Mouse (Mus musculus): ENCODE measurements around the gene Itprid1. TPM values are rescaled to one million over a fixed set of nuclear protein-coding genes. Genes with fewer than 3 reads are reported as not detected.
A peak's percentile ranks its signal among the peaks of the same experiment; 100 is the strongest.

Itprid1 gene
- polyA plus RNA-seq, 1 experiment from 2014 or later, result 0.22 TPM

DNA sequence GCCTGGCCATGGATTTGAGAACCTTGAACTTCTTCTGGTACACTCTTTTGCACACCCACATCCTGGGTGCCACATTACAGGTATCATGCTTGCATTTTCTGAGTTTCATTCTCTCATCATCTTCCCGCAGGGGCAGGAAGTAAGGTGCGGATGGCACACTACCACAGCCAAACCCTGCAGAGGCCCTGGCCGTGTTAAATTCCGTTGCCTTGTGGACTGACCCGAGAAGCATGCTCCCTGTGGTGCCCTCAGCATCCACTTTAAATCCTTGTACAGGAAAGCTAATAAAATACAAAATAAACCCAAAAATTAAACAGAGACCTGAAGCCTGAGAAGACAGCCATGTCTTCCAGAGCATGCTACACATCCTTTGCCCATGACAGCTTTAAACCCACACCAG lies 82.5 kb downstream of the Itprid1 start:
- Histone ChIP-seq H3K4me1 (0 out of 2 replicates have a peak, but pooled peaks cover 4% of the 10 kb centered on the region), H3K27me3 (no peaks in the 10 kb centered on the region), H3K9me3 (no peaks in the 10 kb centered on the region), H3K4me2 (replicated peaks) (no peak overlapping the region), H3K36me3 (no peaks in the 10 kb centered on the region), H3K9ac (no peak overlapping the region), H3K27ac (no peak overlapping the region), H3K4me3 (no peak overlapping the region)
- no peak for ATAC-seq (ENCODE audit: low FRiP score, low read depth)
- 63% methylated on average over 5 of the region's 5 CpGs for WGBS

- Histone ChIP-seq H3K9me3 (no peaks in the 10 kb centered on the region), H3K4me2 (replicated peaks) (no peak overlapping the region), H3K4me3 (no peak overlapping the region), H3K4me1 (0 out of 2 replicates have a peak, but pooled peaks cover 4% of the 10 kb centered on the region), H3K36me3 (no peaks in the 10 kb centered on the region), H3K27me3 (no peaks in the 10 kb centered on the region), H3K9ac (no peak overlapping the region), H3K27ac (no peak overlapping the region)
- no peak for ATAC-seq (ENCODE audit: low FRiP score, low read depth)
- WGBS, result 49% methylated on average over 3 of the region's 3 CpGs
Measured at GRCm38 (mm10) chr6:55920282-55920720, 83.6 kb downstream of the Itprid1 start.

GRCm38 (mm10) chr6:55920866-55921630 lies 84.4 kb downstream of the Itprid1 start:
- 60% methylated on average over 4 of the region's 4 CpGs for WGBS
- Histone ChIP-seq H3K9ac (no peak overlapping the region), H3K9me3 (no peaks in the 10 kb centered on the region), H3K4me1 (0 out of 2 replicates have a peak, but pooled peaks cover 4% of the 10 kb centered on the region), H3K27me3 (no peaks in the 10 kb centered on the region), H3K4me3 (no peak overlapping the region), H3K27ac (no peak overlapping the region), H3K4me2 (replicated peaks) (no peak overlapping the region), H3K36me3 (no peaks in the 10 kb centered on the region)
- ATAC-seq (ENCODE audit: low FRiP score, low read depth), result no peak

- ATAC-seq (ENCODE audit: low FRiP score, low read depth), result no peak
- WGBS, result 91% methylated on average over 1 of the region's 1 CpGs
- H3K4me1 ChIP-seq, result no peaks in the 10 kb centered on the region
- no peaks in the 10 kb centered on the region for H3K27me3 ChIP-seq
- no peaks in the 10 kb centered on the region for H3K9me3 ChIP-seq
- H3K4me2 ChIP-seq (replicated peaks), result no peak overlapping the region
- no peak overlapping the region for H3K4me3 ChIP-seq
- no peak overlapping the region for H3K9ac ChIP-seq
- H3K27ac ChIP-seq, result no peak overlapping the region
- H3K36me3 ChIP-seq, result no peaks in the 10 kb centered on the region
Measured at GRCm38 (mm10) chr6:55944709-55945108, 108.0 kb downstream of the Itprid1 start.

- no peak overlapping the region for H3K27ac ChIP-seq
Measured at GRCm38 (mm10) chr6:55950345-55951110, 113.8 kb downstream of the Itprid1 start.

GRCm38 (mm10) chr6:55972998-55973397 lies 136.3 kb downstream of the Itprid1 start:
- H3K27ac ChIP-seq, result no peak overlapping the region
- 0 out of 2 replicates have a peak, but pooled peaks have one; percentile 51 for ATAC-seq (ENCODE audit: low FRiP score, low read depth)
- no peak overlapping the region for H3K4me3 ChIP-seq
- H3K36me3 ChIP-seq, result no peaks in the 10 kb centered on the region
- H3K27me3 ChIP-seq, result no peaks in the 10 kb centered on the region
- no peak overlapping the region for H3K4me2 ChIP-seq (replicated peaks)
- no peaks in the 10 kb centered on the region for H3K9me3 ChIP-seq
- peaks cover 11% of the 10 kb centered on the region for H3K4me1 ChIP-seq
- no peak overlapping the region for H3K9ac ChIP-seq

More at GRCm38 (mm10) chr6:55950345-55951110, 113.8 kb downstream of the Itprid1 start:
- Histone ChIP-seq H3K4me1 (no peaks in the 10 kb centered on the region), H3K9ac (no peak overlapping the region), H3K36me3 (no peaks in the 10 kb centered on the region), H3K4me3 (no peak overlapping the region), H3K9me3 (no peaks in the 10 kb centered on the region), H3K4me2 (replicated peaks) (no peak overlapping the region), H3K27me3 (no peaks in the 10 kb centered on the region)
- 72% methylated on average over 8 of the region's 8 CpGs for WGBS
- no peak for ATAC-seq (ENCODE audit: low FRiP score, low read depth)

DNA sequence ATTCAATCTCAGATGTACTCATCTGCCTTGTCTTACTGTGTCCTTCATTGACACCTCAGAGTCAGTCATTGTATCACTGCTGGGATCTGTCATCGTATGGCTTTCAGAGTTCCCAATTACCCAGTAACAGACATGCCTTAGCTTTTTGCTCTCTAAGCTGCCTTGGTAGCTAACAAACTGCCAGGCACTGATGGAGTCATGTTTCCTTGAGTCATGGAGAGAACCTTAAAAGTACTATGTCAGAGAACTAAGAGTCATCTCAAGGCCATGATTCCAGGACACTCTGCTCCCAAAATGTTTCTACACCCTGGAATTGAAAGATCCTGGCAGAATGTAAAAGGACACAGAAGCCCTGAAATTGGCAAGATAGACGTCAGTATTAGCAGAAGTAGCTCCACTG lies 143.1 kb downstream of the Itprid1 start:
- no peak for ATAC-seq (ENCODE audit: low FRiP score, low read depth)
- Histone ChIP-seq H3K9me3 (no peaks in the 10 kb centered on the region), H3K4me2 (replicated peaks) (no peak overlapping the region), H3K27me3 (no peaks in the 10 kb centered on the region), H3K27ac (no peak overlapping the region), H3K9ac (no peak overlapping the region), H3K4me1 (peaks cover 11% of the 10 kb centered on the region), H3K4me3 (no peak overlapping the region), H3K36me3 (no peaks in the 10 kb centered on the region)
- 70% methylated on average over 2 of the region's 2 CpGs for WGBS

- Histone ChIP-seq H3K36me3 (no peaks in the 10 kb centered on the region), H3K4me1 (0 out of 2 replicates have a peak, but pooled peaks cover 3% of the 10 kb centered on the region), H3K4me2 (replicated peaks) (no peak overlapping the region), H3K9ac (no peak overlapping the region), H3K9me3 (no peaks in the 10 kb centered on the region), H3K27ac (no peak overlapping the region), H3K27me3 (no peaks in the 10 kb centered on the region), H3K4me3 (no peak overlapping the region)
- ATAC-seq (ENCODE audit: low FRiP score, low read depth), result no peak
- 83% methylated on average over 4 of the region's 4 CpGs for WGBS
Measured at GRCm38 (mm10) chr6:56008711-56009110, 172.0 kb downstream of the Itprid1 start.

DNA sequence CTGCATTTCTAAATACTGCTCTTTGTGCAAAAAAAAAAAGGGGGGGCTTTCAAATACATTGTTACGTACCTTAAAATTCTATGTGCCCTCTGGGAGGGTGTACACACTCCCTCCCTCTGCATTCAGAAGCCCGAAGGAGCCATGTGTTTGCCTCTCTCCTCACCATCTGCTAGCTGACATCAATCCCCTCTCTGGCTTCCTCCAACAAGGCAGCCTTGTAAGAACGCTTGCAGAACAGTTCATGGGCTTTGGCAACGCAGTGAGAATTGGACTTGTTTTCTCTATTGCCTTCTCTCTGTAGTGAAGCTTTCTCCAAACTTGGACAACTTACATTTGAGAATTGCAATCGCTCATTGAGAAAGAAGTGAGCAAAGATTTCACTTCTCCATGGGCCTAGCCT lies 175.7 kb downstream of the Itprid1 start:
- Histone ChIP-seq H3K4me1 (0 out of 2 replicates have a peak, but pooled peaks cover 5% of the 10 kb centered on the region), H3K27ac (no peak overlapping the region), H3K9me3 (no peaks in the 10 kb centered on the region), H3K4me2 (replicated peaks) (no peak overlapping the region), H3K4me3 (no peak overlapping the region), H3K9ac (no peak overlapping the region), H3K36me3 (no peaks in the 10 kb centered on the region), H3K27me3 (no peaks in the 10 kb centered on the region)
- WGBS, result 43% methylated on average over 5 of the region's 5 CpGs
- ATAC-seq (ENCODE audit: low FRiP score, low read depth), result no peak

DNA sequence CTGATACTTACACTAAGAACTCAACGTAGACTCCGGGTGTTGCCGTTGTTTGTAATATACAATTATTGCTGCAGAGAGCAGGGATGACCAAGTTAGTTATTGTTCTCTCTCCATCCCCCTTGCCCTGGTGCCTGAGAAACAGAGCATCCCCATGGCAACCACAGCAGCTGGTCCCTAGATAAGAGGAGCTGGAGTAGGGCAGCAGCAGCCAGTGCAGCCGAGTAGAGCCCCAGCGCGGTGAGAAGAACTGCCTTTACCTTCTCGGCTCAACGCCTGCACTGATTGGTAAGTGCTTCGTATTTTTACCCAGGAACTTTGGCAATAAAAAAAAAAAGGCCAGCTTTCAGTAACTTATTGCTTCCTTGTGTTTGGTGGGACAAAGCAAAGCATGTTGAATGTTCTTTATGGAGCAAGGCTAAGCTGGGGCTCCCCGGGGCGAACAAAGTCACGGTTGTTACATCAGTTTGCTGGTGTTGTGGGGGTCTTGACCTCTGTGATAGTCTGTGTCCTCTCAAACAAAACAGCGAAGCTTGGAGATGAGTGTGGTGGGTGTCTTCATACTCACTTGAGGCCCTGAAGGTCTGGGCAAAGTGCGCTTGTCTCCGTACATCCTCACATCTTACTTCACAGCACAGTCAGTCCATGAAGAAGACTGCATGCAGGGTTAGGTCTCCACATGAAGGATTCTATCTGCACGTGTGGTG lies 180.7 kb downstream of the Itprid1 start, which contains the start of gene Ppp1r17:
Ppp1r17 (plus strand) TSS at position 207 of the 704 bp plus-strand sequence.
- Histone ChIP-seq H3K27ac (no peak within 1 kb of the TSS), H3K4me2 (replicated peaks) (no peak within 1 kb of the TSS), H3K4me3 (no peak within 1 kb of the TSS), H3K9ac (no peak within 1 kb of the TSS), H3K27me3 (no peaks in the 10 kb centered on the region), H3K36me3 (no peaks in the 10 kb centered on the region), H3K9me3 (no peaks in the 10 kb centered on the region), H3K4me1 (peaks cover 9% of the 10 kb centered on the region; the same call in 1 of the 2 replicates)
- WGBS, result 75% methylated on average over 16 of the region's 16 CpGs
- ATAC-seq (ENCODE audit: low FRiP score, low read depth), result no peak

DNA sequence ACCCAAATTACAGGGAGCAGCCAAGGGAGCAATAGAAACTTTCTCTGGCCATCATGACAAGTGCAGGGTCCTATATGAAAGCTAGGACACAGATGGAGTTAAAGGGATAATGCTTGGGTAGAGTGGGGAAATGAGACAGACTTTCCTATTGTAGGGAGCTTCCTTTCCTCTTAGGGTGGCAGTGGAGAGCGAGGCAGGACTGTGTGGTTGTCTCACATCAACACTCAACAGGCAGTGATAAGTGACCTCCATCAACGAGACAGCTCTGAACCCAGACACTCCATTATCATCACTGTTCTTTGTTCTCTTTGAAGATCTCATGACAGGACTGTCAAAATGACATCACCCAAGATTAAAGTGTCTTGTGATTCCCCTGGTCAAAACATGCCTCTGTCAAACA lies 182.9 kb downstream of the Itprid1 start:
- ATAC-seq (ENCODE audit: low FRiP score, low read depth), result no peak
- no peak overlapping the region for H3K27ac ChIP-seq
- H3K27me3 ChIP-seq, result no peaks in the 10 kb centered on the region
- no peak overlapping the region for H3K4me3 ChIP-seq
- WGBS, result 60% methylated on average over 2 of the region's 2 CpGs
- peaks cover 6% of the 10 kb centered on the region; the same call in 1 of the 2 replicates for H3K4me1 ChIP-seq
- H3K4me2 ChIP-seq (replicated peaks), result no peak overlapping the region
- no peak overlapping the region for H3K9ac ChIP-seq
- no peaks in the 10 kb centered on the region for H3K9me3 ChIP-seq
- H3K36me3 ChIP-seq, result no peaks in the 10 kb centered on the region

- no peak for ATAC-seq (ENCODE audit: low FRiP score, low read depth)
- H3K4me2 ChIP-seq (replicated peaks), result no peak overlapping the region
- WGBS, result 58% methylated on average over 2 of the region's 2 CpGs
Measured at GRCm38 (mm10) chr6:56025533-56025932, 188.8 kb downstream of the Itprid1 start.

More at GRCm38 (mm10) chr6:56025533-56025932, 188.8 kb downstream of the Itprid1 start:
- Histone ChIP-seq H3K9me3 (no peaks in the 10 kb centered on the region), H3K4me3 (no peak overlapping the region), H3K27me3 (no peaks in the 10 kb centered on the region), H3K4me1 (0 out of 2 replicates have a peak, but pooled peaks cover 3% of the 10 kb centered on the region), H3K36me3 (no peaks in the 10 kb centered on the region), H3K27ac (no peak overlapping the region), H3K9ac (no peak overlapping the region)

Measured in limb, embryonic 13.5 days (tissue).